Mouse (Mus musculus) kidney, adult 2 months (tissue): Measurements from ENCODE around the gene Gm45521.
A peak's percentile ranks its signal among the peaks of the same experiment; 100 is the strongest.

Source experiments
- CTCF ChIP-seq: fragments of 200-500 bp; conservative IDR thresholded peaks from 2 replicates; pipeline ENCODE4 v1.5.1; 2011; ENCODE audit warnings: low read depth, mild to moderate bottlenecking, control low read depth, low read length, moderate library complexity, mixed read lengths; ENCODE audit not compliant: insufficient read depth, insufficient read length
- POLR2A ChIP-seq: fragments of 200-500 bp; IDR thresholded peaks from one replicate; pipeline ENCODE4 v1.6.1; 2011; ENCODE audit warnings: low read depth, low read length, control low read depth

DNA sequence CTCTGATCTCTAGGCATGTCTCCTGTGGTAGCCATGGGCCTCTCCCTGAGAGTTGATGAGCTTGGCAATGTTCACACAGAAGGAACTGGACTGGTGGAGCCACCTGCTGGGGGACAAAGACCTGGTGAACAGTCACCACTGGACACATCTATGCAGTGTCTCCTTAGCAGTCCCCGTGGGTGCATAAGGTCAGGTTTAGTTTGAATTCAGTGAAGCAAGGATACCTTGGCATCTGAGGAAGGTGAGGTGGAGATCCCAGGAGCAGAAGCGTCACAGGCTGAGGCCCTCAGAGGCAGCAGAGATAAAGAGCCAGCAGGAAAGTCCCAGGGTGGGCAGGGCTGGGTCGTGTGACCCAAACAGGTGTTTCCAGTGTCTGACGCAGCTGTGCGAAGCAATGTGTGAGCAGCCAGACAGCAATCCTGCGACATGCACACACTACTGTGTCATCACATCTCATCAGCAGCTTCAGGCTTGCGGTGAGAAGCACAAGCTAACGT lies 37.2 kb downstream of the Gm45521 start, which contains the start of gene Dnase1l3:
- TF ChIP-seq POLR2A (no peak), CTCF (peak; percentile 79)
